Mouse (Mus musculus) ES-E14 (cell line): ENCODE results near the gene Gamt.

ENCODE experiments used
- CHD2 ChIP-seq: IDR thresholded peaks from 2 replicates; pipeline ENCODE4 v1.6.1; 2014; ENCODE audit warnings: mild to moderate bottlenecking, low read depth, low read length, inconsistent platforms
- HCFC1 ChIP-seq: IDR thresholded peaks from 2 replicates; pipeline ENCODE4 v1.6.1; 2012; ENCODE audit warnings: low read length, inconsistent platforms, borderline replicate concordance; ENCODE audit not compliant: insufficient read depth
- MAFK ChIP-seq: IDR thresholded peaks from 2 replicates; pipeline ENCODE4 v1.6.1; 2014; ENCODE audit warnings: mild to moderate bottlenecking, low read depth, low read length, inconsistent platforms; ENCODE audit not compliant: insufficient read depth
- ZC3H11A ChIP-seq: IDR thresholded peaks from 2 replicates; pipeline ENCODE4 v1.6.1; 2012; ENCODE audit warnings: low read depth, mild to moderate bottlenecking, inconsistent platforms, low read length, borderline replicate concordance
- ZNF384 ChIP-seq: IDR thresholded peaks from 2 replicates; pipeline ENCODE4 v1.6.1; 2012; ENCODE audit warnings: low read depth, low read length, inconsistent platforms

DNA sequence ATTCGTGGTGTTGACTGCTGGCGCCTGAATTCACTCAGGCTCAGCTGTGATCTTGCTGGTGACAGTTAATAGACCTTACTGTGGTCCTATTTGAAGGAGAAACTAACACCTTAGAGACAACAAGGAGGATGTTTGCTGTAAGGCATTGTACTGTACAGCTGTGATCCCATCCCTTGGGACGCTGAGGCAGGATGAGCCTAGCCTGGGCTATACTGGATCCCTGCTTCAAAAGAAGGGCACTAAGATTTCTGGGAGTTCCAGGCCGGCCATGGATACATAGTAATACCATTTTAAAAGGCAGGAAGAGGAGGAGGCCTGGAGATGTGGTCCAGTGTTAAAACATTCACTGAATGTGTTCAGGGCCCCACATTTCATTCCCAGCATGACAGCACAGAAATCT, 10.2 kb downstream of the Gamt start:
- TF ChIP-seq MAFK (no peak), ZNF384 (no peak), HCFC1 (no peak), CHD2 (no peak), ZC3H11A (no peak)
